Mouse (Mus musculus): ENCODE data around the gene Ccna1.

DNA sequence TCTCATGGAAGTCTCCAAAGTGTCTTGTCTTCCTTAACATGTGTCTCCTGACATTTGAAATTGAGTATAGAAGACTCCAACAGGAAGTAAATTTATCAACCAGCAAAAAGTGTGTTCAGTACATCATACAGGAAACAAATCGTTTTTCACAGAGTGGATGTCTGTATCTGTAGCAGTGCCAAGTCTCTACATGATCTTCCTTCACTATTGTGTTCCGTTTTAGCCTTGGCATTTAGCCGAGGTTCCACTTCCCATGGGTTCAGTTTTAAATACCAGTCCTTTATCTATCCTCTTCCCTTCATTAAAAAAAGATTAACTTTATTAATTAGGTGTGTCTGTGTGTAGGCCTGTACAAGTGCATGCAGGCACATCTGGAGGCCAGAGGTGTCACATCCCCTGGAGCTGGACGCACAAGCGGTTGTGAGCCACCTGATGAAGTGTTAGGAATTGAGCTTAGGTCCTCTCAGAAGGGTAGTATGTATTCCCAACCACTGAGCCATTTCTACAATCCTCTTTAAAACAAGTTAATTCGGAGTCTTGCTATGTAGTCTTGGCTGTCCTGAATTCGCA is 27.9 kb downstream of the Ccna1 start:
- TF ChIP-seq ETS1 (conservative IDR thresholded peaks at IDR 0.05; ENCODE audit: low read depth, low read length) (no peak), CTCF (conservative IDR thresholded peaks at IDR 0.05 in 1 of 2, IDR thresholded peaks at IDR 0.05 in 1 of 2; ENCODE audit: low read depth in 2 of 2, low read length in 2 of 2) (no peak)

Measured in CH12.LX (cell line).